Mouse (Mus musculus): ENCODE data around the gene Tgfbr3. TPM values are rescaled to one million over a fixed set of nuclear protein-coding genes. Genes with fewer than 3 reads are reported as not detected.

The Tgfbr3 gene
- polyA plus RNA-seq, 1 experiment from 2014 or later, result 4.3 TPM

GRCm38 (mm10) chr5:107223029-107223428, 66.4 kb downstream of the Tgfbr3 start:
- no peak overlapping the region for H3K4me3 ChIP-seq (ENCODE audit: low read depth, low read length)
- peaks cover 5% of the 10 kb centered on the region; the same call in 1 of the 2 replicates for H3K4me1 ChIP-seq (ENCODE audit: control insufficient read depth, insufficient read depth, low read length)
- no peaks in the 10 kb centered on the region for H3K36me3 ChIP-seq (ENCODE audit: control insufficient read depth, insufficient read depth, low read length)
- H3K27me3 ChIP-seq (ENCODE audit: control insufficient read depth, insufficient read depth, low read depth, low read length), result no peaks in the 10 kb centered on the region; the same call in 1 of the 2 replicates
- 83% methylated on average over 9 of the region's 9 CpGs for WGBS
- no peak overlapping the region for H3K4me2 ChIP-seq (ENCODE audit: low read length)
- no peak overlapping the region for H3K9ac ChIP-seq (ENCODE audit: low read depth, low read length)
- no peaks in the 10 kb centered on the region for H3K9me3 ChIP-seq (replicated peaks; ENCODE audit: control insufficient read depth, low read length, poor library complexity, severe bottlenecking)
- no peak for ATAC-seq
- H3K27ac ChIP-seq (ENCODE audit: low read length), result no peak overlapping the region

GRCm38 (mm10) chr5:107222670-107223005, 66.8 kb downstream of the Tgfbr3 start:
- no peak for ATAC-seq
- Histone ChIP-seq H3K4me3 (ENCODE audit: low read depth, low read length) (no peak overlapping the region), H3K27ac (ENCODE audit: low read length) (no peak overlapping the region), H3K27me3 (ENCODE audit: control insufficient read depth, insufficient read depth, low read depth, low read length) (no peaks in the 10 kb centered on the region; the same call in 1 of the 2 replicates), H3K9ac (ENCODE audit: low read depth, low read length) (no peak overlapping the region), H3K4me2 (ENCODE audit: low read length) (no peak overlapping the region), H3K4me1 (ENCODE audit: control insufficient read depth, insufficient read depth, low read length) (peaks cover 5% of the 10 kb centered on the region; the same call in 1 of the 2 replicates), H3K9me3 (replicated peaks; ENCODE audit: control insufficient read depth, low read length, poor library complexity, severe bottlenecking) (no peaks in the 10 kb centered on the region), H3K36me3 (ENCODE audit: control insufficient read depth, insufficient read depth, low read length) (no peaks in the 10 kb centered on the region)
- 85% methylated on average over 1 of the region's 1 CpGs for WGBS

- no peak; the same call in 1 of the 2 replicates for ATAC-seq
- H3K27ac ChIP-seq (ENCODE audit: low read length), result no peak overlapping the region
- WGBS, result 48% methylated on average over 17 of the region's 17 CpGs
- H3K4me2 ChIP-seq (ENCODE audit: low read length), result 0 out of 2 replicates have a peak overlapping the region, but pooled peaks have one; percentile 6
- no peaks in the 10 kb centered on the region; the same call in 1 of the 2 replicates for H3K27me3 ChIP-seq (ENCODE audit: control insufficient read depth, insufficient read depth, low read depth, low read length)
- H3K36me3 ChIP-seq (ENCODE audit: control insufficient read depth, insufficient read depth, low read length), result no peaks in the 10 kb centered on the region
- H3K9ac ChIP-seq (ENCODE audit: low read depth, low read length), result no peak overlapping the region
- H3K9me3 ChIP-seq (replicated peaks; ENCODE audit: control insufficient read depth, low read length, poor library complexity, severe bottlenecking), result no peaks in the 10 kb centered on the region
- H3K4me3 ChIP-seq (ENCODE audit: low read depth, low read length), result no peak overlapping the region
- H3K4me1 ChIP-seq (ENCODE audit: control insufficient read depth, insufficient read depth, low read length), result peaks cover 5% of the 10 kb centered on the region; the same call in 1 of the 2 replicates
Observed at GRCm38 (mm10) chr5:107221892-107222669, 67.3 kb downstream of the Tgfbr3 start.

GRCm38 (mm10) chr5:107220936-107221335, 68.5 kb downstream of the Tgfbr3 start:
- H3K4me1 ChIP-seq (ENCODE audit: control insufficient read depth, insufficient read depth, low read length), result peaks cover 5% of the 10 kb centered on the region; the same call in 1 of the 2 replicates
- WGBS, result 75% methylated on average over 5 of the region's 5 CpGs
- H3K9me3 ChIP-seq (replicated peaks; ENCODE audit: control insufficient read depth, low read length, poor library complexity, severe bottlenecking), result no peaks in the 10 kb centered on the region
- no peaks in the 10 kb centered on the region for H3K36me3 ChIP-seq (ENCODE audit: control insufficient read depth, insufficient read depth, low read length)
- H3K9ac ChIP-seq (ENCODE audit: low read depth, low read length), result no peak overlapping the region
- no peaks in the 10 kb centered on the region; the same call in 1 of the 2 replicates for H3K27me3 ChIP-seq (ENCODE audit: control insufficient read depth, insufficient read depth, low read depth, low read length)
- H3K4me2 ChIP-seq (ENCODE audit: low read length), result no peak overlapping the region
- H3K4me3 ChIP-seq (ENCODE audit: low read depth, low read length), result no peak overlapping the region
- H3K27ac ChIP-seq (ENCODE audit: low read length), result no peak overlapping the region
- ATAC-seq, result no peak

GRCm38 (mm10) chr5:107219883-107220282, 69.5 kb downstream of the Tgfbr3 start:
- Histone ChIP-seq H3K4me2 (ENCODE audit: low read length) (no peak overlapping the region), H3K4me3 (ENCODE audit: low read depth, low read length) (no peak overlapping the region), H3K36me3 (ENCODE audit: control insufficient read depth, insufficient read depth, low read length) (no peaks in the 10 kb centered on the region), H3K9ac (ENCODE audit: low read depth, low read length) (no peak overlapping the region), H3K4me1 (ENCODE audit: control insufficient read depth, insufficient read depth, low read length) (peaks cover 5% of the 10 kb centered on the region; the same call in 1 of the 2 replicates), H3K9me3 (replicated peaks; ENCODE audit: control insufficient read depth, low read length, poor library complexity, severe bottlenecking) (no peaks in the 10 kb centered on the region), H3K27ac (ENCODE audit: low read length) (no peak overlapping the region), H3K27me3 (ENCODE audit: control insufficient read depth, insufficient read depth, low read depth, low read length) (no peaks in the 10 kb centered on the region)
- ATAC-seq, result no peak
- 75% methylated on average over 6 of the region's 6 CpGs for WGBS

- H3K4me3 ChIP-seq (ENCODE audit: low read depth, low read length), result no peak overlapping the region
- ATAC-seq, result no peak
- WGBS, result 96% methylated on average over 6 of the region's 6 CpGs
- no peaks in the 10 kb centered on the region for H3K27me3 ChIP-seq (ENCODE audit: control insufficient read depth, insufficient read depth, low read depth, low read length)
- H3K4me1 ChIP-seq (ENCODE audit: control insufficient read depth, insufficient read depth, low read length), result peaks cover 5% of the 10 kb centered on the region; the same call in 1 of the 2 replicates
- no peaks in the 10 kb centered on the region for H3K9me3 ChIP-seq (replicated peaks; ENCODE audit: control insufficient read depth, low read length, poor library complexity, severe bottlenecking)
- no peaks in the 10 kb centered on the region for H3K36me3 ChIP-seq (ENCODE audit: control insufficient read depth, insufficient read depth, low read length)
- H3K9ac ChIP-seq (ENCODE audit: low read depth, low read length), result no peak overlapping the region
- no peak overlapping the region for H3K4me2 ChIP-seq (ENCODE audit: low read length)
- H3K27ac ChIP-seq (ENCODE audit: low read length), result no peak overlapping the region
Observed at GRCm38 (mm10) chr5:107219318-107219717, 70.1 kb downstream of the Tgfbr3 start.

GRCm38 (mm10) chr5:107218594-107218993, 70.8 kb downstream of the Tgfbr3 start:
- Histone ChIP-seq H3K4me3 (ENCODE audit: low read depth, low read length) (no peak overlapping the region), H3K36me3 (ENCODE audit: control insufficient read depth, insufficient read depth, low read length) (no peaks in the 10 kb centered on the region), H3K4me1 (ENCODE audit: control insufficient read depth, insufficient read depth, low read length) (peaks cover 5% of the 10 kb centered on the region; the same call in 1 of the 2 replicates), H3K9me3 (replicated peaks; ENCODE audit: control insufficient read depth, low read length, poor library complexity, severe bottlenecking) (no peaks in the 10 kb centered on the region), H3K27ac (ENCODE audit: low read length) (no peak overlapping the region), H3K9ac (ENCODE audit: low read depth, low read length) (no peak overlapping the region), H3K27me3 (ENCODE audit: control insufficient read depth, insufficient read depth, low read depth, low read length) (no peaks in the 10 kb centered on the region), H3K4me2 (ENCODE audit: low read length) (no peak overlapping the region)
- no peak for ATAC-seq
- 86% methylated on average over 3 of the region's 3 CpGs for WGBS

GRCm38 (mm10) chr5:107217139-107217538, 72.3 kb downstream of the Tgfbr3 start:
- H3K9ac ChIP-seq (ENCODE audit: low read depth, low read length), result no peak overlapping the region
- H3K27ac ChIP-seq (ENCODE audit: low read length), result no peak overlapping the region
- H3K4me2 ChIP-seq (ENCODE audit: low read length), result no peak overlapping the region
- peaks cover 5% of the 10 kb centered on the region; the same call in 1 of the 2 replicates for H3K4me1 ChIP-seq (ENCODE audit: control insufficient read depth, insufficient read depth, low read length)
- 50% methylated on average over 2 of the region's 2 CpGs for WGBS
- H3K9me3 ChIP-seq (replicated peaks; ENCODE audit: control insufficient read depth, low read length, poor library complexity, severe bottlenecking), result no peaks in the 10 kb centered on the region
- no peak overlapping the region for H3K4me3 ChIP-seq (ENCODE audit: low read depth, low read length)
- no peak for ATAC-seq
- H3K36me3 ChIP-seq (ENCODE audit: control insufficient read depth, insufficient read depth, low read length), result no peaks in the 10 kb centered on the region
- H3K27me3 ChIP-seq (ENCODE audit: control insufficient read depth, insufficient read depth, low read depth, low read length), result no peaks in the 10 kb centered on the region

- no peak overlapping the region for H3K27ac ChIP-seq (ENCODE audit: low read length)
- no peaks in the 10 kb centered on the region for H3K36me3 ChIP-seq (ENCODE audit: control insufficient read depth, insufficient read depth, low read length)
- ATAC-seq, result no peak
- WGBS, result 89% methylated on average over 9 of the region's 9 CpGs
- no peaks in the 10 kb centered on the region for H3K9me3 ChIP-seq (replicated peaks; ENCODE audit: control insufficient read depth, low read length, poor library complexity, severe bottlenecking)
- no peaks in the 10 kb centered on the region for H3K27me3 ChIP-seq (ENCODE audit: control insufficient read depth, insufficient read depth, low read depth, low read length)
- H3K4me2 ChIP-seq (ENCODE audit: low read length), result no peak overlapping the region
- H3K9ac ChIP-seq (ENCODE audit: low read depth, low read length), result no peak overlapping the region
- H3K4me1 ChIP-seq (ENCODE audit: control insufficient read depth, insufficient read depth, low read length), result no peaks in the 10 kb centered on the region
- no peak overlapping the region for H3K4me3 ChIP-seq (ENCODE audit: low read depth, low read length)
Observed at GRCm38 (mm10) chr5:107213373-107214132, 75.9 kb downstream of the Tgfbr3 start.

Data from midbrain, embryonic 16.5 days (tissue).